Mouse (Mus musculus) midbrain, postnatal 0 days (tissue): ENCODE data around the gene Chchd4. TPM values are rescaled to one million over a fixed set of nuclear protein-coding genes. Genes with fewer than 3 reads are reported as not detected.
"Not testable (repeated sequence)": the region's sequence is repeated elsewhere in the genome, so short reads cannot be mapped to it uniquely, and the experiment has no call there.

Experiments used
- ATAC-seq: fragments of 200-750 bp; cut with Nextera tagmentation; 2 replicates; pipeline ENCODE4 v1.8.0; 2017; ENCODE audit warnings: moderate number of reproducible peaks, mild to moderate bottlenecking, moderate TSS enrichment, moderate library complexity; ENCODE audit not compliant: low FRiP score
- DNase-seq: peaks from one replicate; pipeline ENCODE4 v3.0.0-alpha.2; 2015; ENCODE audit warnings: low spot score
- H3K27ac ChIP-seq: fragments of 300-500 bp; sonication (generic); 2 replicates; pipeline ENCODE4 v1.5.1; 2014; ENCODE audit warnings: low read depth, mild to moderate bottlenecking, low read length, mixed read lengths
- H3K27me3 ChIP-seq: fragments of 300-500 bp; sonication (generic); 2 replicates; pipeline ENCODE4 v1.6.1; 2014; ENCODE audit warnings: low read length, control low read depth, mixed read lengths; ENCODE audit not compliant: insufficient read depth
- H3K36me3 ChIP-seq: fragments of 300-500 bp; sonication (generic); 2 replicates; pipeline ENCODE4 v1.6.1; 2014; ENCODE audit warnings: low read length, control low read depth, mixed read lengths; ENCODE audit not compliant: insufficient read depth
- H3K4me1 ChIP-seq: fragments of 300-500 bp; sonication (generic); 2 replicates; pipeline ENCODE4 v1.6.1; 2014; ENCODE audit warnings: mild to moderate bottlenecking, control low read depth, antibody characterized with exemption, low read length, mixed read lengths; ENCODE audit not compliant: insufficient read depth
- H3K4me2 ChIP-seq: fragments of 300-500 bp; sonication (generic); 2 replicates; pipeline ENCODE4 v1.6.1; 2014; ENCODE audit warnings: low read depth, mild to moderate bottlenecking, low read length, mixed read lengths; ENCODE audit not compliant: poor library complexity, severe bottlenecking
- H3K4me3 ChIP-seq: fragments of 300-500 bp; sonication (generic); 2 replicates; pipeline ENCODE4 v1.5.1; 2014; ENCODE audit warnings: low read depth, mild to moderate bottlenecking, low read length, moderate library complexity
- H3K9ac ChIP-seq: fragments of 300-500 bp; sonication (generic); replicated peaks from 2 replicates; pipeline ENCODE4 v1.6.1; 2014; ENCODE audit warnings: mild to moderate bottlenecking, low read length, moderate library complexity, mixed read lengths; ENCODE audit not compliant: poor library complexity, severe bottlenecking
- H3K9me3 ChIP-seq: fragments of 300-500 bp; sonication (generic); 2 replicates; pipeline ENCODE4 v1.6.1; 2016; ENCODE audit warnings: low read length, control low read depth
- CTCF ChIP-seq: IDR thresholded peaks from 2 replicates; pipeline ENCODE4 v1.5.1; 2016; ENCODE audit warnings: antibody characterized with exemption, mild to moderate bottlenecking
- WGBS: fragments of 180-500 bp; shearing (Covaris S2); extraction: QIAGEN DNeasy Blood & Tissue Kit; methylation state at CpG from one replicate; pipeline ENCODE4 v1.1.7; 2014; 5-methylcytosine and 5-hydroxymethylcytosine counted together
- polyA plus RNA-seq: library from polyadenylated mRNA; unstranded; fragments of >200 nt; fragmentation: Nextera tagmentation; extraction: Ambion mirVana; gene quantifications from 2 replicates; pipeline ENCODE4 v1.2.1, GENCODE M21; 2015
- total RNA-seq: library from RNA; depleted of rRNA; stranded (reverse); fragments of >200 nt; gene quantifications from 2 replicates; pipeline ENCODE4 v1.2.3, GENCODE M21; 2014

Gene Chchd4
- total and polyA plus RNA-seq, 2 experiments from 2014 or later: 20.8 to 36.2 TPM

GRCm38 (mm10) chr6:91476541-91476940 lies 3.2 kb upstream of the Chchd4 start:
- Histone ChIP-seq H3K4me2 (no peak overlapping the region), H3K4me1 (peaks cover 13% of the 10 kb centered on the region), H3K9me3 (no peaks in the 10 kb centered on the region), H3K36me3 (peaks cover 36% of the 10 kb centered on the region), H3K27ac (no peak overlapping the region), H3K4me3 (no peak overlapping the region), H3K27me3 (no peaks in the 10 kb centered on the region), H3K9ac (no peak overlapping the region)
- DNase-seq (no peak), ATAC-seq (no peak)
- 90% methylated on average over 2 of the region's 2 CpGs for WGBS
- TF ChIP-seq CTCF: no peak

GRCm38 (mm10) chr6:91474441-91475190 lies 1.3 kb upstream of the Chchd4 start:
- H3K4me2 ChIP-seq: peak overlapping the region; percentile 83
- H3K27me3 ChIP-seq: no peaks in the 10 kb centered on the region
- WGBS: 46% methylated on average over 9 of the region's 9 CpGs
- no peak for TF ChIP-seq CTCF
- DNase-seq (no peak), ATAC-seq (no peak)
- peaks cover 13% of the 10 kb centered on the region for H3K4me1 ChIP-seq
- peak overlapping the region; percentile 85 for H3K4me3 ChIP-seq
- H3K9ac ChIP-seq: peak overlapping the region; percentile 77
- no peaks in the 10 kb centered on the region for H3K9me3 ChIP-seq
- no peak overlapping the region for H3K27ac ChIP-seq
- H3K36me3 ChIP-seq: peaks cover 20% of the 10 kb centered on the region

- TF ChIP-seq CTCF: no peak
- no peaks in the 10 kb centered on the region for H3K27me3 ChIP-seq
- WGBS: under 1% methylated on average over 27 of the region's 27 CpGs
- ATAC-seq (peak; percentile 38), DNase-seq (no peak)
- peaks cover 13% of the 10 kb centered on the region for H3K36me3 ChIP-seq
- peak overlapping the region; percentile 83 for H3K4me2 ChIP-seq
- peak overlapping the region; percentile 47; the same call in 1 of the 2 replicates for H3K27ac ChIP-seq
- peak overlapping the region; percentile 77 for H3K9ac ChIP-seq
- H3K4me3 ChIP-seq: peak overlapping the region; percentile 85
- peaks cover 13% of the 10 kb centered on the region for H3K4me1 ChIP-seq
- no peaks in the 10 kb centered on the region for H3K9me3 ChIP-seq
Observed at GRCm38 (mm10) chr6:91473805-91474440, 577 bp upstream of the Chchd4 start.

DNA sequence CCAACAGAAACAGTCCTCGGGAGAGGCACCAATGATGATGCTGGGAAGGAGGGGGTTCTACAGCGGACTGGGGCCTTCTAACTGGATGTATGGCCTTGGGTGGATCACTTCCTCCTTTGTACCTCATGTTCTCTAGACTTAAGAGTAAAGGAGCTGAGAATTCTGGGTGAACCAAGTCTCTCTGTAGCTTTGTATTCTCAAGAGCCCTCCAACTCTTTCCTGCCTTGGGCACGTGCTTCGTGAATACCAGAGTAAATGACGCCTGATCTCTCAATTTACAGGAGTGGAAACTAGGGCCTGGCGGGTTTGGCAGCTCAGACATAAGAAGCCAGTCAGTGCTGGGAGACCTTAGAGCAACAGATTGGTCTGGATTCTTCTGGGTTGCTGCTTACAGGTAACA lies 1.0 kb downstream of the Chchd4 start:
- Histone ChIP-seq H3K36me3 (peaks cover 9% of the 10 kb centered on the region), H3K9ac (peak overlapping the region; percentile 77), H3K4me1 (peaks cover 13% of the 10 kb centered on the region), H3K4me2 (peak overlapping the region; percentile 64), H3K27ac (peak overlapping the region; percentile 18; the same call in 1 of the 2 replicates), H3K9me3 (no peaks in the 10 kb centered on the region), H3K27me3 (no peaks in the 10 kb centered on the region), H3K4me3 (peak overlapping the region; percentile 85)
- ATAC-seq: no peak
- TF ChIP-seq CTCF: no peak
- WGBS: 26% methylated on average over 6 of the region's 6 CpGs
- peak; percentile 9 for DNase-seq

GRCm38 (mm10) chr6:91471427-91471826 lies 1.9 kb downstream of the Chchd4 start:
- H3K36me3 ChIP-seq: peaks cover 16% of the 10 kb centered on the region
- H3K4me2 ChIP-seq, DNase-seq, H3K27ac ChIP-seq, ATAC-seq, H3K27me3 ChIP-seq, H3K9me3 ChIP-seq, H3K4me3 ChIP-seq, H3K9ac ChIP-seq: not testable (repeated sequence)
- 98% methylated on average over 3 of the region's 3 CpGs for WGBS
- H3K4me1 ChIP-seq: peaks cover 13% of the 10 kb centered on the region

DNA sequence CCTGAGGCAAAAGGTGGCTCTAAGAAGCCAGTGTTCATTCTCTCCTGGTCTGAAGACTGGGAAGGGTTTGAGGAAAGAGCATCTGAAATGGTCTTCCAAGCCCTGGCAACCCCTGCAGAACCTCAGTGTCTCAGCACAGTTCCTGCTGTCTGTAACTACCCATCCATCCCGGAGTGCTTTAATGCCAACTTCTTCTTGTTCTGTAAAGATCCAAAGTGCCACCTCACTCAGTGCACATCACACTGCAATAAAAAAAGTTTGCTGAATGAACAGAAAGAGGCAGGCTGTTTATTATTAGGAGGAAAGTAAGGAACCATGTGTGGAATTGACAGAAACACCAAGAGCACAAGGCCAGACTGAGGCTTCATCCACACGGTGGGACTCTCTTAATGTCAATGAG lies 2.6 kb downstream of the Chchd4 start:
- Histone ChIP-seq H3K36me3 (peaks cover 23% of the 10 kb centered on the region), H3K4me3 (no peak overlapping the region), H3K9ac (no peak overlapping the region), H3K9me3 (no peaks in the 10 kb centered on the region), H3K4me2 (no peak overlapping the region), H3K4me1 (peaks cover 13% of the 10 kb centered on the region), H3K27me3 (no peaks in the 10 kb centered on the region), H3K27ac (no peak overlapping the region)
- ATAC-seq (no peak), DNase-seq (no peak)
- WGBS: 97% methylated on average over 2 of the region's 2 CpGs
- no peak for TF ChIP-seq CTCF
